Mouse (Mus musculus) erythroblast, embryonic 14.5 days (primary cell): ENCODE data around the gene Gm7073.

Experiments
- GATA1 ChIP-seq: IDR thresholded peaks from 2 replicates; pipeline ENCODE4 v1.6.1; 2012; ENCODE audit warnings: low read length, inconsistent platforms, mixed read lengths
- TAL1 ChIP-seq: IDR thresholded peaks from 3 replicates; pipeline ENCODE4 v1.6.1; 2012; ENCODE audit warnings: low read length, inconsistent platforms, mixed read lengths

DNA sequence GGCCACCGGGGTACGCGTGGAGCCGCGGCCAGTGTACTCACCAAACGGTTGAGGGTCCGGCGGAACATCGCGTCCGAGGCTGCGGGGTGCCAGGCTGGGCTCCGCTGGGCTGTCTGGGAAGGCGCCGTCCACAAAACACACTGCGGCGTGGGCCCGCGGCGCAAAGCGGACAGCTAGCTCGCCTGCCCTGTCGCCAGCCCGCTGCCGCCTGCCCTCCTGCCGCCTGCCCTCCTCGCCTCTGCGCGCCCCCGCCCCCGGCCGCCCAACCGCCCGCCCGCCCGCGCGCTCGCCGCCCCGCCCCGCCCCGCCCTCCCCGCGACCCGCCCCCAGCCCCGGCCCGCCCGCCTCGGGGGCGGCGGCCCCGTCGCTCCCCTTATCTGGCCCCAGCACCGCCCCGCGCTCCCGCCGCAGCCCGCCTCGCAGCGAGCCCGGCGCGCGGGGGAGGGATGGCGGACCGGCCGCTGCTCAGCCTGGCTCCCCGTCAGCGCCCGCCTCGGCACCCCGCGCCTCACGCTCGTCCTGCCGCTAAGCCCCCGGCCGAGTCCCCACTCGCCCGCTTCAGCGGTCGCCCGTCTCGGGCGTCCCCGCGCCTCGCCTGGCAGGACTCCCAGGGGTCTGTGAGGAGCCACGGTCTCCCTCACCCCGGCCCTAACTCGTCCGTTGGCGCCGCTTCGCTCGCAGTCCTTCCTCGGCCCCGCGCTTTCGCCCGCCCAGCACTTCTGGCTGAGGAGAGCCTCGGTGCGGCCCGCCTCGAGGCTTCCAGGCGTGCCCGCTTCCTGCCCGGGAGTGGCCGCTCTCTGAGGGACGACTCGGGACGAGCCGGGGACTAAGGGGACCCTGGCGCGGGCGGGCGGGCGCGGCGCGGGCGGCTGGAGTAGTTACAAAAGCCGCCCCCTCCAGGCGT is 135.0 kb downstream of the Gm7073 start:
- no peak for TF ChIP-seq GATA1
- TF ChIP-seq TAL1 = no peak
